Mouse (Mus musculus): Measurements from ENCODE around the gene Gm5157. TPM values are rescaled to one million over a fixed set of nuclear protein-coding genes. Genes with fewer than 3 reads are reported as not detected.
"Not testable (repeated sequence)": the region's sequence is repeated elsewhere in the genome, so short reads cannot be mapped to it uniquely, and the experiment has no call there.

Gm5157 gene
- total RNA-seq (2021) = not detected

DNA sequence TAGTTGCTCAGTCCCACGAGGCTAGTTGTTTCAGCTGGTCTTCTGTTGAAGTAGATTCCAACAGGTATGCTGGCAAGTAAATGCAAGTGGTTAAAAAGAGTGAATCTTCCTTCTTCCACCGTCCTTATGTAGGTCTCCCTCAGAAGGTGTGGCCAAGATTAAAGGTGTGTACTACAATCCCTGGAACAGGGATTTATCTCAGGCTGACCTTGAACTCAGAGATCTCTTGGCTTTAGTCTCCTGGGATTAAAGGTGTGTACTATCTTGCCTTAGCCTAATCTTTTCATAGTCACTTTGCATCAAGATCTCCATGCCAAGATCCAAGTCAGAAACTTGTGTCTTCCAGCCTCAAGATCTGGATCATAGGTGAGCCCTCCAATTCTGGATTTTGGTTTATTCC is at the start of gene Gm5157:
Gm5157 (minus strand) TSS at position 101 of the 400 bp plus-strand sequence.
- not testable (repeated sequence) for DNase-seq

DNA sequence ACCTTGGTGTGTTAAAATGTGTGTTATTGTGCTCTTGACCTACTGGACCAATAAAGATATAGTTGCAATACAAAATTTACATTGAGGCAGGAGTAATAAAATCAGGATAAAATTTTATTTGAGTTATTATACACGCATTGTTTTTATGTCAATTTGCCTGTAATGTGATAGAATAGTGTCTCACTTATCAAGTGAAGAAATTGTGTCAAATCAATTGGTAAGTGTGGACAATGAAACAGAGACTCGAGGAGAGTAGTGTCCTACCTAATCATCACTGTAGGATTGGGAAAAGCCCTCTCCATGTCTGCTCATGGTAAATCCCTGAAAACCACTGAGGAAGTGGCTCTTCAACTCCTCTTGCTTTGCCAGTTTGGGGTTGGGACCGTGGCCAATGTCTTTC is 28.3 kb downstream of the Gm5157 start, which contains the start of gene Vmn1r123:
Vmn1r123 (plus strand) TSS at position 301 of the 400 bp plus-strand sequence.
- DNase-seq = not testable (repeated sequence)

Other genes starting within 250 kb of the Gm5157 start
- gene Vmn1r119, start 178.0 kb downstream of the Gm5157 start, total RNA-seq (2021) = not detected
- not detected for gene Vmn1r120, start 136.6 kb downstream of the Gm5157 start, total RNA-seq (2021)
- gene Vmn1r121, start 91.9 kb downstream of the Gm5157 start, total RNA-seq (2021) = not detected
- gene Vmn1r122, start 56.3 kb downstream of the Gm5157 start, total RNA-seq (2021) = not detected
- not detected for gene Vmn1r123, start 28.2 kb downstream of the Gm5157 start, total RNA-seq (2021)
- not detected for gene Vmn1r124, start 70.2 kb upstream of the Gm5157 start, total RNA-seq (2021)
- gene Vmn1r125, start 81.8 kb upstream of the Gm5157 start, total RNA-seq (2021) = not detected
- not detected for gene Vmn1r126, start 111.0 kb upstream of the Gm5157 start, total RNA-seq (2021)
- gene Vmn1r127, start 129.4 kb upstream of the Gm5157 start, total RNA-seq (2021) = not detected
- gene Vmn1r128, start 158.9 kb upstream of the Gm5157 start, total RNA-seq (2021) = not detected
- gene Vmn1r129, start 170.9 kb upstream of the Gm5157 start, total RNA-seq (2021) = not detected
- gene Gm6882, start 242.3 kb upstream of the Gm5157 start, total RNA-seq (2021) = not detected